Mouse (Mus musculus): ENCODE data around the gene Eml4. TPM values are rescaled to one million over a fixed set of nuclear protein-coding genes. Genes with fewer than 3 reads are reported as not detected.

Eml4 gene
- total RNA-seq (2023), result 10 to 100 TPM; 38.3 to 40.9 TPM

DNA sequence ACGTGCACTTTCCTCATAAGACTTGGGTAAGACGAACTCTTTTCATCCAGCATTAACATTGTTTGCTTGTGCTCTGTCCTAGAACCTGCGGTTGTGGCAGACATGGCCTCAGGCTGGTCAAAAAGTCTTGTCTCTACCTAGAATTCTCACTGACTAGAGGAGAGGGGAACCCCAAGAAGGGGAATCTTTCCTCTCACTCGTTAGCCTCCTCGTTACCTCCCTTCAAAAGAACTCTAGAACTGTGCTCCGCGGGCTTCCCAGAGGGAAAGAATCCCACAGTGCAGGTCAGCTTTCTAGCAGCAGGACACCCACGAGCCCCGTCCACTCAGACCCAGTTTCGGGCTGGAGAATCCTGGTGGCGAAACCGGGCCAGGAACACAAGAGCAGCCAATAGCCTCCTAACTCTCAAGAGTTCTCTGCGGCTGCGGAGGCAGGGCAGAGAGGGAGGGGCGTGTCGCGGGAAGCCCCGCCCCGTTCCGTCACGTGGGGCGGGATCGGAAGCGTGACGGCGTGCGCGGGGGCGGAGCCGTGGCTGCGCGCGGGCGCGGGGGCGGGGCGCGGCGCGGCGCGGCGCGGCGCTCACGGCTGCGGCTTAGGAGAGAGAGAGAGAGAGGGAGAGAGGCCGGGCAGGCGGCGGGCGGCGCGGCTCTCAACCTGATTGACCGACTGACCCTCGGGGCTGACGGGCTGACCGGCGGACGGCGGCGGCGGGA lies at the start of gene Eml4:
Gene Eml4 (plus strand): TSS at position 553 of the 713 bp plus-strand sequence.

DNA sequence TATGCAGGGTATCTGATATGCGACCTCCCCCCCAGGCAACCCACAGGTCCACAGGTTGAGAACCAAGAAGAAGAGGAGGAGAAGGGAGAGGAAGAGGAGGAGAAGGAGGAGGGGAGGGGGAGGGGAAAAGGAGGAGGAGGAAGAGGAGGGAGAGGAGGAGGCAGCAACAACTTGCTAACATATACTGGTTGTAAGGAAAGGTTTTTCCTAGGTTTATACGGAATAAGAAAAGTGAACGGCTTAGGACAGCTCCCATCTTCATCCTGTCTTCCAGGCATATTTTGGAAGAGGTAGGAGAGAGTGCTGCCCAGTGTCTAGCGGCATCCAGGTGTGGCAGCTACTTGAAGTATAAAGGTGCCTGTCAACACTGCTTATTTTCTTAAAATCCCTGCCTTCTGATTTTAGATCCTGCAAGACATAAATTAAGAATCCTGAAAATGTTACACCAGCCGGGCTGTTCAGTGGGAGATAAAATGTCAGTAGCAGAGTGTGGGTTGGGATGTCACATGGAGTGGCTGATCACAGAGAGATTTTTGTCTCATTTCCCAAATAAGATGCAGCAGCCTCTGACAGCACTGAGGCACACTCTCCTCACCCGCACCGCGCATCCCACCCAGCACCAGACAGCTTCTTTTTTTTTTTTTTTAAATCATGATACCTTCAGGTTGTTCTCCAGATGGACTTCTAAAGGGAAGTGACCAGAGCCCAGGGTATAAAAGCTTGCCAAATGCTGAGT lies 166.7 kb downstream of the Eml4 start, which contains the start of gene Cox7a2l:
Gene Cox7a2l (minus strand): TSS at position 51 of the 736 bp plus-strand sequence.

Other genes with a start within 250 kb of the Eml4 start
- gene Pkdcc, start 135.6 kb upstream of the Eml4 start, total RNA-seq (2023), result 1 to 10 TPM in 1 of 2 experiments, under 1 TPM in 1; 0.99 to 1.0 TPM
- 100 to 1,000 TPM; 348 to 361 TPM for gene Cox7a2l, start 166.4 kb downstream of the Eml4 start, total RNA-seq (2023)

Measured in T-cell, adult 66 days (primary cell).